Mouse (Mus musculus) liver, adult 2 months (tissue): ENCODE data around the gene I0C0044D17Rik.

ENCODE experiments used
- CTCF ChIP-seq: fragments of 200-500 bp; IDR thresholded peaks from 2 replicates; pipeline ENCODE4 v1.5.1; 2011; ENCODE audit warnings: low read depth, low read length, control low read depth
- POLR2A ChIP-seq: fragments of 200-500 bp; IDR thresholded peaks from 2 replicates; pipeline ENCODE4 v1.6.1; 2011; ENCODE audit warnings: low read length, control low read depth; ENCODE audit not compliant: insufficient read depth; ENCODE audit errors: extremely low read depth

- no peak for TF ChIP-seq CTCF
- TF ChIP-seq POLR2A = no peak
These were observed 37.4 kb downstream of the I0C0044D17Rik start for GRCm38 (mm10) chr4:98786281-98786680.
